Mouse (Mus musculus): Measurements from ENCODE around the gene Hhipl1. TPM values are rescaled to one million over a fixed set of nuclear protein-coding genes. Genes with fewer than 3 reads are reported as not detected.
A peak's percentile ranks its signal among the peaks of the same experiment; 100 is the strongest.

Gene Hhipl1
- polyA plus RNA-seq, 1 experiment from 2014 or later, result 1.0 TPM

DNA sequence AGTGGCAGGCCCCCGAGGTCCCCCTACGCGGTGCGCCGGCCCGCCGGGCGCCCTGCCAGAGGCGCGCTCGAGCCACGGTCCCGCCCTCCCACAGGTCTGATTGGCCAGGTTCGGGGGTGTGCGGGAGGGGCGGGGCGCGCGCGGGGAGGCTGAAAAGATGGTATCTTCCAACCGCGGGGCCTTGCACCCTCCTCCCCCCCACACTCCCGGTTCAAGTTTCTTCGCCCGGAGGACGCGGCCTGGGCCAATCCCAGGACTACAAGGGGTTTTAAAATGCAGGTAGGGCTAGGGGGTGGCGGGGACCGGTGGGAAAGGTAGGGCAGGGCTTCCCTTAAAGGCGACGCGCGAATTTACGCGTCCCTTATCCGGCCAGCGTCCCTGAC, 30.6 kb upstream of the Hhipl1 start:
- Histone ChIP-seq H3K4me3 (ENCODE audit: low read depth, low read length) (peak overlapping the region; percentile 94), H3K36me3 (ENCODE audit: control insufficient read depth, insufficient read depth, low read length) (no peaks in the 10 kb centered on the region), H3K27me3 (ENCODE audit: control insufficient read depth, insufficient read depth, low read length) (no peaks in the 10 kb centered on the region), H3K4me1 (ENCODE audit: control insufficient read depth, insufficient read depth, low read length) (peaks cover 57% of the 10 kb centered on the region), H3K9me3 (ENCODE audit: control insufficient read depth, low read length) (no peaks in the 10 kb centered on the region), H3K9ac (ENCODE audit: low read length) (peak overlapping the region; percentile 88), H3K27ac (ENCODE audit: low read depth, low read length) (peak overlapping the region; percentile 98), H3K4me2 (ENCODE audit: low read depth) (peak overlapping the region; percentile 96)
- 0% methylated on average over 26 of the region's 37 CpGs for WGBS
- peak; percentile 89 for ATAC-seq (ENCODE audit: insufficient read depth, low FRiP score, low TSS enrichment)
- peak; percentile 100 for DNase-seq (ENCODE audit: low spot score)

DNA sequence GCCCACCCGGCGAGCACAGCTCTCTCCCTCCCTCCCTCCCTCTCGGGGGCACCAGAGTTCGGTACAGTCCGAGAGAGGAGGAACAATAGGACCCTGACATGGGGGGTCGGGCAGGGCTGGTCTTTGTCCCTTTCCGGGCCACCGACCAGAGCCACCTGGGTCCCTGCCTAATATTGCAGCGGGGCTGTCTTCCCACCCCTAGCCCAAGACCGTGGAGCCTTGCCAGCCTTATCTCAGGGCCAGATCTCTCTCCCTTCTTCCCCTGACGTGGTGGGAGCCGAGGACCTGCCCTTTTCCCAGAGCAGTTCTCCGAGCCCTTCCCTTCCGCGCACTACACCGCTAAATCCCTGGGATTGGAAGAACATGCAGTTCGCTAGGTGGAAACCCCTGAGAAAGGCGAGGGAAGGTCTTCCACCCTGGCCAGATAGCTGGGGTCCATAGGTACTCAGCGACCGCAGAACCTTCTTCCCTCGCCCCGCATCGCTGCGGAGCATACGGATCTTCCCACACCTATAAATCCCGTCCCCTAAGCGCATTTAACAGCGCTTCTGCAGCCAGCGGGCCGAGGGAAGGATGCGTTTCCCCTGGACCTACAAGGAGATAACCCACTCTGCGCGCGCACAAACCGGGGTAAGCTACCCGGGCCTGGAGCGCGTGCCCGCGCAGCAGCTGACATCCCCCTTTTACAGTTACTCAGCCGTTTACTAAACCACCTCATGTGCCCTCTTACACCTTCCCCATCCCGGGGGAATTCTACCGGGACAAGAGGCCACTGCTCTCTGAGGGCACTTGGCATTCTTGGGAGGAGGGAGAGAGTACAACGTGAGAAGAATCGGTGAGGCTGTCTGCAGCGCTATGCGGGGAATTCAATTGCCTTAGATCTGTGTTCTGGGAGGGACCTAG, 29.9 kb upstream of the Hhipl1 start:
- no peaks in the 10 kb centered on the region for H3K36me3 ChIP-seq (ENCODE audit: control insufficient read depth, insufficient read depth, low read length)
- peak; percentile 65 for ATAC-seq (ENCODE audit: insufficient read depth, low FRiP score, low TSS enrichment)
- DNase-seq (ENCODE audit: low spot score), result peak; percentile 77
- H3K9me3 ChIP-seq (ENCODE audit: control insufficient read depth, low read length), result no peaks in the 10 kb centered on the region
- H3K27ac ChIP-seq (ENCODE audit: low read depth, low read length), result peak overlapping the region; percentile 98
- H3K4me2 ChIP-seq (ENCODE audit: low read depth), result peak overlapping the region; percentile 96
- peak overlapping the region; percentile 94 for H3K4me3 ChIP-seq (ENCODE audit: low read depth, low read length)
- under 1% methylated on average over 45 of the region's 47 CpGs for WGBS
- no peaks in the 10 kb centered on the region for H3K27me3 ChIP-seq (ENCODE audit: control insufficient read depth, insufficient read depth, low read length)
- H3K9ac ChIP-seq (ENCODE audit: low read length), result peak overlapping the region; percentile 88
- peaks cover 53% of the 10 kb centered on the region for H3K4me1 ChIP-seq (ENCODE audit: control insufficient read depth, insufficient read depth, low read length)

- peaks cover 41% of the 10 kb centered on the region for H3K4me1 ChIP-seq (ENCODE audit: control insufficient read depth, insufficient read depth, low read length)
- no peaks in the 10 kb centered on the region for H3K27me3 ChIP-seq (ENCODE audit: control insufficient read depth, insufficient read depth, low read length)
- peak; percentile 20 for ATAC-seq (ENCODE audit: insufficient read depth, low FRiP score, low TSS enrichment)
Measured at GRCm38 (mm10) chr12:108277341-108277841, 28.7 kb upstream of the Hhipl1 start.

DNA sequence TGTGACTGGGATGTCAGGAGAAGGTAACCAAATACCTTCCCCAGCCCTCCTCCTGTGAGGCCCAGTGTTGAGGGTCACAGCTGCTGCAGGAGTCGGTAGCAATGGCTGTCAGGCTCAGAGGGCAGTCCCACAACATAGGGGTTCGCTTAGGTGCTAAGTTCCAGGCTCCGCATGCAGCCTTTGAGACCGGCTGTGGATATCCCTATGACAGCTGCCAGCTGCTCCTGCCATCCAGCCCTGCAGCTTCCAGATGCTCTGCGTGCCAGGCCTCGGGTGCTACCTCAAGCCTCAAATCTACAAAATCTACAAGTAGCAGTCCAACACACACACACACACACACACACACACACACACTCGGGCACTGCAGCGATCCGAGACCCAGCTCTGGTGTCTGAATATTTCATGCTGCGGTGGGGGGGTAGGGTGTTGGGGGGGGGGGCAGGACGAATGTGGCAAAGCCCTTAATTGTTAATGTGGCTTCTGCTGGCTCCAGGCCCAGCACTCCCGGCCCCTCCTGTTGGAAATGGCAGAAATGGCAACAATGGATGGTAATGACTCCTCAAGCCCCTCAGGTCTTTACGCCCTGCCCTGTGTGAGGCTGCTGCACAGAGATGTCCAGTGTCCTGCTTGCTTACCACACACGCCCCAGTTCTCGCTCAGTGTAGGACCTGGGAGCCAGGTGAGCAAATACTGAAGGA, 27.7 kb upstream of the Hhipl1 start:
- Histone ChIP-seq H3K4me1 (ENCODE audit: control insufficient read depth, insufficient read depth, low read length) (peaks cover 31% of the 10 kb centered on the region), H3K4me3 (ENCODE audit: low read depth, low read length) (no peak overlapping the region), H3K9ac (ENCODE audit: low read length) (no peak overlapping the region; the same call in 1 of the 2 replicates), H3K36me3 (ENCODE audit: control insufficient read depth, insufficient read depth, low read length) (no peaks in the 10 kb centered on the region), H3K9me3 (ENCODE audit: control insufficient read depth, low read length) (no peaks in the 10 kb centered on the region), H3K4me2 (ENCODE audit: low read depth) (no peak overlapping the region; the same call in 1 of the 2 replicates), H3K27me3 (ENCODE audit: control insufficient read depth, insufficient read depth, low read length) (no peaks in the 10 kb centered on the region), H3K27ac (ENCODE audit: low read depth, low read length) (peak overlapping the region; percentile 69)
- DNase-seq (ENCODE audit: low spot score) (no peak), ATAC-seq (ENCODE audit: insufficient read depth, low FRiP score, low TSS enrichment) (no peak)
- WGBS, result 42% methylated on average over 15 of the region's 15 CpGs

More at GRCm38 (mm10) chr12:108277341-108277841, 28.7 kb upstream of the Hhipl1 start:
- no peaks in the 10 kb centered on the region for H3K9me3 ChIP-seq (ENCODE audit: control insufficient read depth, low read length)
- H3K9ac ChIP-seq (ENCODE audit: low read length), result peak overlapping the region; percentile 44
- DNase-seq (ENCODE audit: low spot score), result peak; percentile 72
- H3K36me3 ChIP-seq (ENCODE audit: control insufficient read depth, insufficient read depth, low read length), result no peaks in the 10 kb centered on the region
- peak overlapping the region; percentile 69 for H3K27ac ChIP-seq (ENCODE audit: low read depth, low read length)
- WGBS, result 0% methylated on average over 10 of the region's 12 CpGs
- H3K4me3 ChIP-seq (ENCODE audit: low read depth, low read length), result peak overlapping the region; percentile 17; the same call in 1 of the 2 replicates
- peak overlapping the region; percentile 96 for H3K4me2 ChIP-seq (ENCODE audit: low read depth)

DNA sequence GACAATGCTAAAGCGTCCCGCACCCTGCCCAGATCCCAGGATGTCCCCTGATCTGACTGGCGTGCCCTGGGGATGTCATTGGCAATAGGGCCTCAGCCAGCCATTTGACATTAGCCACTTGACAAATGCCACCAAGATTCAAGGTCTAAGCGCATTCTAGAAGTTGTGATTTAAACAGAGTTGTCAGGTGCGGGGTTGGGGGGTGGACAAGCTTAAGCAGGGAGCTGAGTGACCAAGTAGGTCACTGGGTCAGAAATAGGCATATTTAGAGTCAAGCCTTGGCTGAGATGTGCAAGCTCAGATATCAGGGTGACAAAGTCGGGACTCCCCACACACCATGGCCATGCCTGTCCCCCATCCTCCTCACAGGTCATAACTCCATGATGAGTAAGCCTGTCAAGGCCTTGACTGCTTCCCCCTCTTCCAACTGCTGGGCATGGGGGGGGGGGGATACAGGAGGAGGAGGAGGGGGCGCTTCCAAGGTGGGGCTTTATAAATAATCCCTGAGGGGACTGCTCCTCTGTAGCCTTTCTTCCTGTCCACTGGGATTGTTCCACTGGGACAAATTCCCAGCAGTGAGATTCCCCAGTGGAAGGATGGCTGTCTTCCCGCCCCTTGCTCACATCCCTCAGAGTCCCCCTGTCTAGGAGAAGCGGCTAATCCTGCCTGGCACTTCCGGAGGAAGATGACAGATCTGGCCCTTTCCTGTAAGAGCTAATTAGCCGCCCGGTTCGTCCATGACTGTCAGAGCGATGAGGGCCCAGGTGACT, 21.4 kb upstream of the Hhipl1 start:
- no peaks in the 10 kb centered on the region for H3K36me3 ChIP-seq (ENCODE audit: control insufficient read depth, insufficient read depth, low read length)
- WGBS, result 36% methylated on average over 14 of the region's 14 CpGs
- H3K9me3 ChIP-seq (ENCODE audit: control insufficient read depth, low read length), result no peaks in the 10 kb centered on the region
- no peak overlapping the region for H3K4me3 ChIP-seq (ENCODE audit: low read depth, low read length)
- H3K4me1 ChIP-seq (ENCODE audit: control insufficient read depth, insufficient read depth, low read length), result peaks cover 15% of the 10 kb centered on the region
- peak overlapping the region; percentile 15; the same call in 1 of the 2 replicates for H3K4me2 ChIP-seq (ENCODE audit: low read depth)
- no peaks in the 10 kb centered on the region for H3K27me3 ChIP-seq (ENCODE audit: control insufficient read depth, insufficient read depth, low read length)
- H3K27ac ChIP-seq (ENCODE audit: low read depth, low read length), result peak overlapping the region; percentile 76
- DNase-seq (ENCODE audit: low spot score) (peak; percentile 52), ATAC-seq (ENCODE audit: insufficient read depth, low FRiP score, low TSS enrichment) (peak; percentile 39)
- H3K9ac ChIP-seq (ENCODE audit: low read length), result peak overlapping the region; percentile 53

- Histone ChIP-seq H3K9ac (ENCODE audit: low read length) (peak overlapping the region; percentile 53), H3K9me3 (ENCODE audit: control insufficient read depth, low read length) (no peaks in the 10 kb centered on the region), H3K27me3 (ENCODE audit: control insufficient read depth, insufficient read depth, low read length) (no peaks in the 10 kb centered on the region), H3K27ac (ENCODE audit: low read depth, low read length) (peak overlapping the region; percentile 76), H3K4me3 (ENCODE audit: low read depth, low read length) (no peak overlapping the region), H3K4me1 (ENCODE audit: control insufficient read depth, insufficient read depth, low read length) (peaks cover 15% of the 10 kb centered on the region), H3K4me2 (ENCODE audit: low read depth) (peak overlapping the region; percentile 15), H3K36me3 (ENCODE audit: control insufficient read depth, insufficient read depth, low read length) (no peaks in the 10 kb centered on the region)
- ATAC-seq (ENCODE audit: insufficient read depth, low FRiP score, low TSS enrichment) (peak; percentile 65; the same call in 1 of the 2 replicates), DNase-seq (ENCODE audit: low spot score) (peak; percentile 66)
- WGBS, result 30% methylated on average over 11 of the region's 11 CpGs
Measured at GRCm38 (mm10) chr12:108285225-108286011, 20.7 kb upstream of the Hhipl1 start.

DNA sequence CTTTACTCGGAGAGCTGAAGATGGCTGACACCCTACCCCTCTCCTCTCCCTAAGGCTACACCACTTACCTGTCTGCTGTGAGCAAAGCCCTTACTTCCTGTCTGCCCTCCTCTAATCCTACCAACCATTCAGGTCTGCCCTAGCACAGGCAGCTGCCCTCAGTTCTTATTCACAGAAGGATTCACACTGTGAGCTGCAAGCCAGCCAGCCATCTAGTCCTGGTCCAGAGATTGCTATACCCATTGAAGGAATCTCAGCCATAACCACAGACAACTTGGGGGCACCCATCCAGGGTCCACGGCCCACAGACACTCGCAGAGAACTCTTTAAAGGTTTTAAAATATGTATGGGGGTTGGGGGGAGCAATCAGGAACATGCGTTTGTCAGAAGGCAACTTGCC, 19.7 kb upstream of the Hhipl1 start:
- H3K4me3 ChIP-seq (ENCODE audit: low read depth, low read length), result no peak overlapping the region
- H3K9ac ChIP-seq (ENCODE audit: low read length), result no peak overlapping the region
- WGBS, result 78% methylated on average over 4 of the region's 4 CpGs
- peak overlapping the region; percentile 76; the same call in 1 of the 2 replicates for H3K27ac ChIP-seq (ENCODE audit: low read depth, low read length)
- ATAC-seq (ENCODE audit: insufficient read depth, low FRiP score, low TSS enrichment) (no peak), DNase-seq (ENCODE audit: low spot score) (no peak)
- H3K9me3 ChIP-seq (ENCODE audit: control insufficient read depth, low read length), result no peaks in the 10 kb centered on the region
- no peaks in the 10 kb centered on the region for H3K27me3 ChIP-seq (ENCODE audit: control insufficient read depth, insufficient read depth, low read length)
- H3K4me1 ChIP-seq (ENCODE audit: control insufficient read depth, insufficient read depth, low read length), result peaks cover 15% of the 10 kb centered on the region
- H3K36me3 ChIP-seq (ENCODE audit: control insufficient read depth, insufficient read depth, low read length), result no peaks in the 10 kb centered on the region
- H3K4me2 ChIP-seq (ENCODE audit: low read depth), result no peak overlapping the region

Data from neural tube, embryonic 11.5 days (tissue).